Mouse (Mus musculus) lung, postnatal 0 days (tissue): Measurements from ENCODE around the gene Ptpn13.

Experiments
- CTCF ChIP-seq: IDR thresholded peaks from 2 replicates; pipeline ENCODE4 v1.5.1; 2016; ENCODE audit warnings: antibody characterized with exemption, mild to moderate bottlenecking
- EP300 ChIP-seq: IDR thresholded peaks from 2 replicates; pipeline ENCODE4 v1.6.1; 2016; ENCODE audit warnings: antibody characterized with exemption, mild to moderate bottlenecking, control low read depth

DNA sequence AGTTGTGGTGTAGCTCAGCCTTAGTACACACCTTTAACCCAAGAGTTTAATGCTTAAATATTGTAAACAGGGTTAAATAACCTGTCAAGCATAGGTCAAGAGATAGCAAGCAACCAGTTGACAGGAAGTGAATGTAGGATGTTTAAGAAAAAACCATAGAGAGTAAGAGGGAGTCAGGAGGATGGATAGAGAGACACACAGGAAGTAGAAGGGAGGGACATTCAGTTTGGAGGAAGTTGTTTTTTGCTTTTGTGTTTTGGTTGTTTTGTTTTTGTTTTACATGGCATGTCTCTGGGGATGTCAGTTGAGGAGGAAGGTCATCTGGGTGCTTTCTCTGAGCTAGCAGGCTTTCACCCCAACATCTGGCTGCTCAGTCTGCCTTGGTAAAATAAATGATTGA lies 91.6 kb downstream of the Ptpn13 start:
- no peak for TF ChIP-seq EP300
- TF ChIP-seq CTCF: no peak
